Mouse (Mus musculus): ENCODE results near the gene Gucy2c.

Gucy2c gene

GRCm38 (mm10) chr6:136781377-136781986 lies at the start of gene Gucy2c:
Gucy2c (minus strand) TSS chr6:136781765.
- no peak for DNase-seq

GRCm38 (mm10) chr6:136828681-136829080 lies 47.1 kb upstream of the Gucy2c start:
- DNase-seq = no peak

GRCm38 (mm10) chr6:136827881-136828561 lies 46.5 kb upstream of the Gucy2c start, which contains the start of gene Wbp11:
Wbp11 (minus strand) TSS chr6:136828233.
- DNase-seq = peak; percentile 96

- no peak for DNase-seq
These were observed 45.9 kb upstream of the Gucy2c start, which contains the start of gene BC049715 for GRCm38 (mm10) chr6:136827516-136827880. BC049715 (plus strand) TSS chr6:136827626.

- DNase-seq = no peak
These were observed 45.6 kb upstream of the Gucy2c start for GRCm38 (mm10) chr6:136827116-136827515.

GRCm38 (mm10) chr6:136824987-136825386 lies 43.4 kb upstream of the Gucy2c start:
- no peak for DNase-seq

- DNase-seq = no peak
These were observed 39.5 kb upstream of the Gucy2c start for GRCm38 (mm10) chr6:136821086-136821485.

- no peak for DNase-seq
These were observed 38.8 kb upstream of the Gucy2c start for GRCm38 (mm10) chr6:136820381-136820780.

GRCm38 (mm10) chr6:136817549-136817948 lies 36.0 kb upstream of the Gucy2c start:
- DNase-seq = no peak

- no peak for DNase-seq
These were observed 35.3 kb upstream of the Gucy2c start for GRCm38 (mm10) chr6:136816826-136817225.

- no peak for DNase-seq
These were observed 33.8 kb upstream of the Gucy2c start for GRCm38 (mm10) chr6:136815381-136815780.

- DNase-seq = peak; percentile 41
These were observed 31.6 kb upstream of the Gucy2c start for GRCm38 (mm10) chr6:136813117-136813516.

- DNase-seq = no peak
These were observed 29.6 kb upstream of the Gucy2c start for GRCm38 (mm10) chr6:136811196-136811595.

- no peak for DNase-seq
These were observed 28.1 kb upstream of the Gucy2c start for GRCm38 (mm10) chr6:136809673-136810072.

- DNase-seq = no peak
These were observed 27.5 kb upstream of the Gucy2c start for GRCm38 (mm10) chr6:136809077-136809476.

GRCm38 (mm10) chr6:136808631-136809046 lies 27.1 kb upstream of the Gucy2c start:
- no peak for DNase-seq

GRCm38 (mm10) chr6:136808014-136808417 lies 26.5 kb upstream of the Gucy2c start, which contains the start of gene H2afj:
H2afj (plus strand) TSS chr6:136808244.
- peak; percentile 96 for DNase-seq

GRCm38 (mm10) chr6:136807395-136808013 lies 25.9 kb upstream of the Gucy2c start:
- no peak for DNase-seq

- no peak for DNase-seq
These were observed 25.3 kb upstream of the Gucy2c start for GRCm38 (mm10) chr6:136806819-136807218.

- no peak for DNase-seq
These were observed 23.8 kb upstream of the Gucy2c start for GRCm38 (mm10) chr6:136805409-136805775.

- peak; percentile 37 for DNase-seq
These were observed 23.3 kb upstream of the Gucy2c start for GRCm38 (mm10) chr6:136804705-136805408.

- peak; percentile 92 for DNase-seq
These were observed 22.4 kb upstream of the Gucy2c start, which contains the start of gene Hist4h4 for GRCm38 (mm10) chr6:136803739-136804633. Hist4h4 (minus strand) TSS chr6:136804415.
